Mouse (Mus musculus): ENCODE measurements around the gene Ccl28. TPM values are rescaled to one million over a fixed set of nuclear protein-coding genes. Genes with fewer than 3 reads are reported as not detected.

Gene Ccl28
- polyA plus RNA-seq (2015; fragmentation: Illumina TruSeq; extraction: RNeasy Lipid Tissue Mini Kit (QIAGEN cat#74804); ENCODE audit: insufficient read depth, low read depth, low replicate concordance): 0.63 TPM

GRCm38 (mm10) chr13:119623634-119624033, at the start of gene Ccl28:
Gene Ccl28, plus strand, starts transcription at chr13:119623819.

GRCm38 (mm10) chr13:119690039-119690728, 66.6 kb downstream of the Ccl28 start, which contains the start of gene Hmgcs1:
Gene Hmgcs1, plus strand, starts transcription at chr13:119690379.

Other genes with a start within 250 kb of the Ccl28 start
- 16.4 TPM for gene Paip1, start 195.2 kb upstream of the Ccl28 start, polyA plus RNA-seq (2015; fragmentation: Illumina TruSeq; extraction: RNeasy Lipid Tissue Mini Kit (QIAGEN cat#74804); ENCODE audit: insufficient read depth, low read depth, low replicate concordance)
- gene 4833420G17Rik, start 161.1 kb upstream of the Ccl28 start, polyA plus RNA-seq (2015; fragmentation: Illumina TruSeq; extraction: RNeasy Lipid Tissue Mini Kit (QIAGEN cat#74804); ENCODE audit: insufficient read depth, low read depth, low replicate concordance): 21.0 TPM
- gene Tmem267, start 135.8 kb upstream of the Ccl28 start, polyA plus RNA-seq (2015; fragmentation: Illumina TruSeq; extraction: RNeasy Lipid Tissue Mini Kit (QIAGEN cat#74804); ENCODE audit: insufficient read depth, low read depth, low replicate concordance): 8.3 TPM
- 1.3 TPM for gene 3110070M22Rik, start 135.4 kb upstream of the Ccl28 start, polyA plus RNA-seq (2015; fragmentation: Illumina TruSeq; extraction: RNeasy Lipid Tissue Mini Kit (QIAGEN cat#74804); ENCODE audit: insufficient read depth, low read depth, low replicate concordance)
- 9.8 TPM for gene Hmgcs1, start 66.6 kb downstream of the Ccl28 start, polyA plus RNA-seq (2015; fragmentation: Illumina TruSeq; extraction: RNeasy Lipid Tissue Mini Kit (QIAGEN cat#74804); ENCODE audit: insufficient read depth, low read depth, low replicate concordance)
- gene Nim1k, start 132.1 kb downstream of the Ccl28 start, polyA plus RNA-seq (2015; fragmentation: Illumina TruSeq; extraction: RNeasy Lipid Tissue Mini Kit (QIAGEN cat#74804); ENCODE audit: insufficient read depth, low read depth, low replicate concordance): 0.31 TPM
- 5.7 TPM for gene Zfp131, start 167.1 kb downstream of the Ccl28 start, polyA plus RNA-seq (2015; fragmentation: Illumina TruSeq; extraction: RNeasy Lipid Tissue Mini Kit (QIAGEN cat#74804); ENCODE audit: insufficient read depth, low read depth, low replicate concordance)
- gene AF067063, start 206.4 kb downstream of the Ccl28 start, polyA plus RNA-seq (2015; fragmentation: Illumina TruSeq; extraction: RNeasy Lipid Tissue Mini Kit (QIAGEN cat#74804); ENCODE audit: insufficient read depth, low read depth, low replicate concordance): not detected
- not detected for gene D13Ertd608e, start 212.2 kb downstream of the Ccl28 start, polyA plus RNA-seq (2015; fragmentation: Illumina TruSeq; extraction: RNeasy Lipid Tissue Mini Kit (QIAGEN cat#74804); ENCODE audit: insufficient read depth, low read depth, low replicate concordance)